Mouse (Mus musculus) megakaryocyte, embryonic 14.5 days (primary cell): Measurements from ENCODE around the gene Ribc2.

Experiments
- FLI1 ChIP-seq: IDR thresholded peaks from 2 replicates; pipeline ENCODE4 v1.6.1; 2012; ENCODE audit warnings: low read length, inconsistent platforms, mixed read lengths
- GATA1 ChIP-seq: IDR thresholded peaks from 3 replicates; pipeline ENCODE4 v1.6.1; 2012; ENCODE audit warnings: mixed read lengths, low read length, inconsistent platforms, borderline replicate concordance

DNA sequence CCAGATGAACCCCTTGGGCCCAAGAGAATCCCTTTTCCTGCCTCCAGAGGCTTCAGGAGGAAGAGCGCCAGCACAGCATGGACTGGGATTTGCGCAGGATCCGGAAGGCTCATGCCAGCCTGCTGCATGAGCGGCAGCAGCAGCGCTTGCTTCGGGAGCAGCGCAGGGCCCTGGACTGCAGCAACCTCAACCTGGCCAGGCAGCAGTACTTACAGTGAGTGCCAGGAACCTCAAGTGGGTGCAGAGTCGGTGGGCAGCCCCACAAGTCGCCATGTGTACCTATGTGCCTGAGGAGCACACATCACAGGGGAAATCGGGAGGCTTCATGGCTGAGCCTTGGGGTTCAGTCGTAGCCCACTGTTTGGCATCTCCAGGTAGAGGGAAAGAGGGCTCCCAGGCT lies 11.3 kb downstream of the Ribc2 start:
- TF ChIP-seq GATA1 (no peak), FLI1 (no peak)
